Mouse (Mus musculus) bone marrow, adult 2 months (tissue): ENCODE data around the gene Lad1.

ENCODE experiments used
- CTCF ChIP-seq: fragments of 200-500 bp; IDR thresholded peaks from 2 replicates; pipeline ENCODE4 v1.5.1; 2011; ENCODE audit warnings: low read length, control low read depth; ENCODE audit not compliant: control insufficient read depth, insufficient read depth
- POLR2A ChIP-seq: fragments of 200-500 bp; IDR thresholded peaks from 2 replicates; pipeline ENCODE4 v1.6.1; 2011; ENCODE audit warnings: low read depth, mild to moderate bottlenecking, control low read depth, low read length, borderline replicate concordance; ENCODE audit not compliant: control insufficient read depth

GRCm38 (mm10) chr1:135818481-135819086 lies at the start of gene Lad1:
- TF ChIP-seq CTCF (no peak), POLR2A (no peak)
